Mouse (Mus musculus) neural tube, embryonic 12.5 days (tissue): Measurements from ENCODE around the gene Maco1. TPM values are rescaled to one million over a fixed set of nuclear protein-coding genes. Genes with fewer than 3 reads are reported as not detected.

ENCODE experiments used
- ATAC-seq: fragments of 200-750 bp; cut with Nextera tagmentation; 2 replicates; pipeline ENCODE4 v1.8.0; 2017; ENCODE audit warnings: low read depth, mild to moderate bottlenecking, moderate TSS enrichment, moderate library complexity; ENCODE audit not compliant: low FRiP score
- H3K27ac ChIP-seq: fragments of 300-500 bp; sonication (generic); 2 replicates; pipeline ENCODE4 v1.5.1; 2016
- H3K27me3 ChIP-seq: fragments of 300-500 bp; sonication (generic); replicated peaks from 2 replicates; pipeline ENCODE4 v1.6.1; 2016; ENCODE audit warnings: mild to moderate bottlenecking
- H3K36me3 ChIP-seq: fragments of 300-500 bp; sonication (generic); 2 replicates; pipeline ENCODE4 v1.6.1; 2016; ENCODE audit warnings: mild to moderate bottlenecking
- H3K4me1 ChIP-seq: fragments of 300-500 bp; sonication (generic); 2 replicates; pipeline ENCODE4 v1.6.1; 2016
- H3K4me2 ChIP-seq: fragments of 300-500 bp; sonication (generic); replicated peaks from 2 replicates; pipeline ENCODE4 v1.6.1; 2016; ENCODE audit warnings: mild to moderate bottlenecking
- H3K4me3 ChIP-seq: fragments of 300-500 bp; sonication (generic); 2 replicates; pipeline ENCODE4 v1.5.1; 2016
- H3K9ac ChIP-seq: fragments of 300-500 bp; sonication (generic); 2 replicates; pipeline ENCODE4 v1.6.1; 2016; ENCODE audit warnings: mild to moderate bottlenecking
- H3K9me3 ChIP-seq: fragments of 300-500 bp; sonication (generic); 2 replicates; pipeline ENCODE4 v1.6.1; 2016; ENCODE audit warnings: mild to moderate bottlenecking
- WGBS: fragments of 180-500 bp; shearing (Covaris S2); methylation state at CpG from one replicate; pipeline ENCODE4 v1.1.7; 2016; 5-methylcytosine and 5-hydroxymethylcytosine counted together
- polyA plus RNA-seq: library from polyadenylated mRNA; unstranded; fragments of >200 nt; fragmentation: Nextera tagmentation; extraction: Ambion mirVana; gene quantifications from 2 replicates; pipeline ENCODE4 v1.2.1, GENCODE M21; 2016

Maco1 gene
- polyA plus RNA-seq, 1 experiment from 2014 or later = 92.8 TPM

GRCm38 (mm10) chr4:134752911-134753426, 100.2 kb downstream of the Maco1 start:
- no peaks in the 10 kb centered on the region for H3K27me3 ChIP-seq
- no peak overlapping the region for H3K4me3 ChIP-seq
- H3K4me1 ChIP-seq = peaks cover 22% of the 10 kb centered on the region
- no peak overlapping the region for H3K4me2 ChIP-seq
- 50% methylated on average over 11 of the region's 11 CpGs for WGBS
- H3K27ac ChIP-seq = no peak overlapping the region
- no peaks in the 10 kb centered on the region for H3K36me3 ChIP-seq
- no peak overlapping the region for H3K9ac ChIP-seq
- ATAC-seq = no peak
- H3K9me3 ChIP-seq = no peaks in the 10 kb centered on the region

Other genes with a start within 250 kb of the Maco1 start
- gene Man1c1, start 149.1 kb downstream of the Maco1 start, polyA plus RNA-seq = 5.1 and 6.3 TPM in 2 replicates
- gene Ldlrap1, start 85.3 kb downstream of the Maco1 start, polyA plus RNA-seq = 5.3 and 7.0 TPM in 2 replicates
- gene Rhd, start 11.2 kb upstream of the Maco1 start, polyA plus RNA-seq = 5.4 and 6.7 TPM in 2 replicates
- 179 and 183 TPM in 2 replicates for gene Tmem50a, start 61.7 kb upstream of the Maco1 start, polyA plus RNA-seq
- 470 and 511 TPM in 2 replicates for gene Rsrp1, start 70.2 kb upstream of the Maco1 start, polyA plus RNA-seq
- gene Syf2, start 77.6 kb upstream of the Maco1 start, polyA plus RNA-seq = 82.6 and 85.0 TPM in 2 replicates